Mouse (Mus musculus): ENCODE measurements around the gene Lrrc51. TPM values are rescaled to one million over a fixed set of nuclear protein-coding genes. Genes with fewer than 3 reads are reported as not detected.

Lrrc51 gene
- polyA plus RNA-seq (2014; fragmentation: Nextera tagmentation; extraction: Ambion mirVana), result 8.7 and 11.6 TPM in 2 replicates

DNA sequence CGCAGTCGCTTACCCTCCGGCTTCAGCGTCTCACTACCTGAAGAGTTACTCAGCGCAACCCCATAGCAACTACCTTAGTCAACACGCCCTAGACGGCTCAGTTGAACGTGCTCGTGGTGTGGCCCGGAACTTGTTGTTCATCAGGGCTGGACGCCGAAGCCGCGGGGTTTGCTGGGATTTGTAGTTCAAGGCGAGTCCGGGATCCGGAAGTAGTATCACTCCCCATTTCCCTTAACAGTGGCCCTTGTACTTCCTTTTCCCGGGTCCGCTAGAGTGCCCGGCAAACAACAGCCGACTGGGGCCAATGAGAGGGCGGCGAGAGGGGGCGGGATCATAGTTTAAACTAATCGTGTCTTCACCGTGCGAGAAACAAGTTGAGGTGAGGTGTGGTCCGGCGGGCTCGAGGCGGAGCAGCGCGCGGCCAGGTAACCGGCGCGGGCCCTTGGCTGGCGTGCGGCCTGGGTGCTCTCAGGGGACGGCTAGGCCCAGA lies at the start of gene Lrrc51, which contains the start of gene Numa1:
Gene Lrrc51, minus strand, starts transcription at position 145 of the 490 bp plus-strand sequence.
Gene Numa1, plus strand, starts transcription at position 361 of the 490 bp plus-strand sequence.
- 0% methylated on average over 40 of the region's 40 CpGs for WGBS
- Histone ChIP-seq H3K27ac (ENCODE audit: low read length) (peak within 1 kb of the TSS; percentile 62), H3K36me3 (ENCODE audit: control insufficient read depth, insufficient read depth, low read length) (no peaks in the 10 kb centered on the region), H3K9me3 (ENCODE audit: control insufficient read depth, low read depth, low read length) (no peaks in the 10 kb centered on the region), H3K4me1 (ENCODE audit: control insufficient read depth, insufficient read depth, low read length) (peaks cover 4% of the 10 kb centered on the region; the same call in 1 of the 2 replicates), H3K4me2 (replicated peaks; ENCODE audit: low read depth, low read length) (peak within 1 kb of the TSS; percentile 68), H3K9ac (replicated peaks; ENCODE audit: low read depth, low read length) (peak within 1 kb of the TSS; percentile 65), H3K4me3 (ENCODE audit: low read depth, low read length) (peak within 1 kb of the TSS; percentile 90), H3K27me3 (ENCODE audit: control insufficient read depth, insufficient read depth, low read length) (no peaks in the 10 kb centered on the region)
- peak; percentile 98 for ATAC-seq (ENCODE audit: insufficient number of reproducible peaks, insufficient read depth, low FRiP score, low read depth)

- no peak overlapping the region for H3K9ac ChIP-seq (replicated peaks; ENCODE audit: low read depth, low read length)
- peak; percentile 6; the same call in 1 of the 2 replicates for ATAC-seq (ENCODE audit: insufficient number of reproducible peaks, insufficient read depth, low FRiP score, low read depth)
- no peak overlapping the region for H3K4me3 ChIP-seq (ENCODE audit: low read depth, low read length)
- H3K9me3 ChIP-seq (ENCODE audit: control insufficient read depth, low read depth, low read length), result no peaks in the 10 kb centered on the region
- no peak overlapping the region for H3K4me2 ChIP-seq (replicated peaks; ENCODE audit: low read depth, low read length)
- peaks cover 16% of the 10 kb centered on the region; the same call in 1 of the 2 replicates for H3K36me3 ChIP-seq (ENCODE audit: control insufficient read depth, insufficient read depth, low read length)
- WGBS, result 63% methylated on average over 1 of the region's 1 CpGs
- H3K4me1 ChIP-seq (ENCODE audit: control insufficient read depth, insufficient read depth, low read length), result no peaks in the 10 kb centered on the region
- no peak overlapping the region for H3K27ac ChIP-seq (ENCODE audit: low read length)
- no peaks in the 10 kb centered on the region for H3K27me3 ChIP-seq (ENCODE audit: control insufficient read depth, insufficient read depth, low read length)
Measured at GRCm38 (mm10) chr7:101982735-101983134, 49.0 kb upstream of the Lrrc51 start.

DNA sequence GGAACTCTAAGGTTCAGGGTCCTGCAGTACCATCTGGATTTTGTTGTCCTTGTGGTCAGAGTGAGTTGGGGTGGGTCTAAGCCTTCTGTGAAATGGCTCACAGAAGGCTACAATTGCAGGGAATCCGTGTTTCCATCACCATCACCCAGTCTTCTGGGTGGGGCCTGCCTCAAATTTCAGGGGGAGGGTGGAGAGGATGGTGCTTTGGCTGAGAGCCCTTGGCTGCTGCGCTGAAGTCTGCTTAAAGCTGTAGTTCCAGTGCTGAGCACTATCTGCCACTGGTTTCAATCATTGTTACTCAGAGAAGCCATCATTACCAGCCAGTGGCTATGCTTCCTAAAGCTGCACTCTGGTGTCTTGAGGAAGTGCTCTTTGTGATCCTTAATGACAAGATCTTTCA lies 40.8 kb upstream of the Lrrc51 start:
- H3K36me3 ChIP-seq (ENCODE audit: control insufficient read depth, insufficient read depth, low read length), result no peaks in the 10 kb centered on the region
- H3K4me3 ChIP-seq (ENCODE audit: low read depth, low read length), result no peak overlapping the region
- no peak overlapping the region for H3K9ac ChIP-seq (replicated peaks; ENCODE audit: low read depth, low read length)
- no peaks in the 10 kb centered on the region for H3K9me3 ChIP-seq (ENCODE audit: control insufficient read depth, low read depth, low read length)
- H3K27ac ChIP-seq (ENCODE audit: low read length), result peak overlapping the region; percentile 2; the same call in 1 of the 2 replicates
- H3K4me2 ChIP-seq (replicated peaks; ENCODE audit: low read depth, low read length), result no peak overlapping the region
- no peak for ATAC-seq (ENCODE audit: insufficient number of reproducible peaks, insufficient read depth, low FRiP score, low read depth)
- 46% methylated on average over 2 of the region's 2 CpGs for WGBS
- peaks cover 18% of the 10 kb centered on the region for H3K4me1 ChIP-seq (ENCODE audit: control insufficient read depth, insufficient read depth, low read length)
- no peaks in the 10 kb centered on the region for H3K27me3 ChIP-seq (ENCODE audit: control insufficient read depth, insufficient read depth, low read length)

GRCm38 (mm10) chr7:101973730-101974129 lies 40.0 kb upstream of the Lrrc51 start:
- Histone ChIP-seq H3K27me3 (ENCODE audit: control insufficient read depth, insufficient read depth, low read length) (no peaks in the 10 kb centered on the region), H3K36me3 (ENCODE audit: control insufficient read depth, insufficient read depth, low read length) (no peaks in the 10 kb centered on the region), H3K9me3 (ENCODE audit: control insufficient read depth, low read depth, low read length) (no peaks in the 10 kb centered on the region), H3K4me2 (replicated peaks; ENCODE audit: low read depth, low read length) (no peak overlapping the region; the same call in 1 of the 2 replicates), H3K4me3 (ENCODE audit: low read depth, low read length) (no peak overlapping the region), H3K27ac (ENCODE audit: low read length) (no peak overlapping the region), H3K9ac (replicated peaks; ENCODE audit: low read depth, low read length) (no peak overlapping the region), H3K4me1 (ENCODE audit: control insufficient read depth, insufficient read depth, low read length) (peaks cover 23% of the 10 kb centered on the region)
- no peak for ATAC-seq (ENCODE audit: insufficient number of reproducible peaks, insufficient read depth, low FRiP score, low read depth)
- WGBS, result 53% methylated on average over 3 of the region's 3 CpGs

GRCm38 (mm10) chr7:101971721-101972120 lies 38.0 kb upstream of the Lrrc51 start:
- Histone ChIP-seq H3K4me2 (replicated peaks; ENCODE audit: low read depth, low read length) (peak overlapping the region; percentile 57), H3K9me3 (ENCODE audit: control insufficient read depth, low read depth, low read length) (no peaks in the 10 kb centered on the region), H3K4me1 (ENCODE audit: control insufficient read depth, insufficient read depth, low read length) (peaks cover 25% of the 10 kb centered on the region), H3K36me3 (ENCODE audit: control insufficient read depth, insufficient read depth, low read length) (no peaks in the 10 kb centered on the region), H3K9ac (replicated peaks; ENCODE audit: low read depth, low read length) (no peak overlapping the region), H3K4me3 (ENCODE audit: low read depth, low read length) (peak overlapping the region; percentile 74; the same call in 1 of the 2 replicates), H3K27me3 (ENCODE audit: control insufficient read depth, insufficient read depth, low read length) (no peaks in the 10 kb centered on the region), H3K27ac (ENCODE audit: low read length) (peak overlapping the region; percentile 100; the same call in 1 of the 2 replicates)
- 46% methylated on average over 2 of the region's 2 CpGs for WGBS
- ATAC-seq (ENCODE audit: insufficient number of reproducible peaks, insufficient read depth, low FRiP score, low read depth), result no peak

GRCm38 (mm10) chr7:101970821-101971461 lies 37.2 kb upstream of the Lrrc51 start:
- Histone ChIP-seq H3K27ac (ENCODE audit: low read length) (peak overlapping the region; percentile 100), H3K4me1 (ENCODE audit: control insufficient read depth, insufficient read depth, low read length) (peaks cover 25% of the 10 kb centered on the region), H3K9me3 (ENCODE audit: control insufficient read depth, low read depth, low read length) (no peaks in the 10 kb centered on the region), H3K9ac (replicated peaks; ENCODE audit: low read depth, low read length) (peak overlapping the region; percentile 89), H3K36me3 (ENCODE audit: control insufficient read depth, insufficient read depth, low read length) (no peaks in the 10 kb centered on the region), H3K4me2 (replicated peaks; ENCODE audit: low read depth, low read length) (peak overlapping the region; percentile 57), H3K27me3 (ENCODE audit: control insufficient read depth, insufficient read depth, low read length) (no peaks in the 10 kb centered on the region), H3K4me3 (ENCODE audit: low read depth, low read length) (peak overlapping the region; percentile 74)
- peak; percentile 69 for ATAC-seq (ENCODE audit: insufficient number of reproducible peaks, insufficient read depth, low FRiP score, low read depth)
- 2% methylated on average over 19 of the region's 19 CpGs for WGBS

GRCm38 (mm10) chr7:101970429-101970775 lies 36.7 kb upstream of the Lrrc51 start:
- Histone ChIP-seq H3K4me3 (ENCODE audit: low read depth, low read length) (peak overlapping the region; percentile 74), H3K27ac (ENCODE audit: low read length) (peak overlapping the region; percentile 100), H3K9ac (replicated peaks; ENCODE audit: low read depth, low read length) (peak overlapping the region; percentile 89), H3K27me3 (ENCODE audit: control insufficient read depth, insufficient read depth, low read length) (no peaks in the 10 kb centered on the region), H3K4me2 (replicated peaks; ENCODE audit: low read depth, low read length) (peak overlapping the region; percentile 57), H3K36me3 (ENCODE audit: control insufficient read depth, insufficient read depth, low read length) (no peaks in the 10 kb centered on the region), H3K4me1 (ENCODE audit: control insufficient read depth, insufficient read depth, low read length) (peaks cover 25% of the 10 kb centered on the region), H3K9me3 (ENCODE audit: control insufficient read depth, low read depth, low read length) (no peaks in the 10 kb centered on the region)
- ATAC-seq (ENCODE audit: insufficient number of reproducible peaks, insufficient read depth, low FRiP score, low read depth), result peak; percentile 75
- WGBS, result 3% methylated on average over 16 of the region's 17 CpGs

DNA sequence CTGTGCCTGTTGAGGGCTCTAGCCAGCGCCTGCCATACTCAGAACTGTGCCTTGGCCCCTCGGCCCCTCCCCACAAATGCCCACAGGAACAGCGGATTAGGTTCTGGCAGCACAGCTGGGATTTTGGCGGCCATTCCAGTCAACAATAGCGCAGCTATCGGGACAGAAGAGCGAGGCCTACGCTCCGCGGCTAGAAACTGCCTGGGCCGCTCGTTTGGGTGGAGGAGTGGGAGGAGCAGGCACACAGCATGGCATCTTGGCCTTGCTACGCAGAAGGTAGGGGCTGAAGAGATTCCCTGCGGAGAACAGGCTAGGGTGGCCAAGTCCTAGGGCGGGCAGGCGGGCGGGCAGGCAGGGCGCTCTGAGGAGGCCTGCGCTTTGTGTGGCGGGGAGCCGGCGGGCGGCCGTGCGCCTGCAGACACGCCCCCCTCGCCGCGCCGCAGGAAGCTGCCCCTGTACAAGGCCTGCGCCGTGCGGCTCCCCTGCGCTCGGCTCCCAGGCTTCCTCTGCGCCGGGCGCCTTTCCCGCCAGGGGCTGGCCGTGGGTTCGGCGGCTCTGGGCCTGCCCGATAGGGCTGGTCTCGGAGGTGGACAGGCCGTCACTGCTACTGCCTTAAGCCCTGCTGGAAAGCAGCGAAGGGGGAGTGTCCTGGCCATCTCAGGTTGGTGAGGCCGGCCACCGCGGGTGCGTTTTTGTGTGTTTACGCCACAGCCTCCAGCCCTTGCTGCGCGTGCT lies 36.2 kb upstream of the Lrrc51 start:
- H3K9me3 ChIP-seq (ENCODE audit: control insufficient read depth, low read depth, low read length), result no peaks in the 10 kb centered on the region
- H3K4me3 ChIP-seq (ENCODE audit: low read depth, low read length), result peak overlapping the region; percentile 74
- under 1% methylated on average over 53 of the region's 53 CpGs for WGBS
- ATAC-seq (ENCODE audit: insufficient number of reproducible peaks, insufficient read depth, low FRiP score, low read depth), result peak; percentile 89
- H3K27ac ChIP-seq (ENCODE audit: low read length), result peak overlapping the region; percentile 100
- H3K27me3 ChIP-seq (ENCODE audit: control insufficient read depth, insufficient read depth, low read length), result no peaks in the 10 kb centered on the region
- H3K36me3 ChIP-seq (ENCODE audit: control insufficient read depth, insufficient read depth, low read length), result no peaks in the 10 kb centered on the region
- peak overlapping the region; percentile 89 for H3K9ac ChIP-seq (replicated peaks; ENCODE audit: low read depth, low read length)
- H3K4me1 ChIP-seq (ENCODE audit: control insufficient read depth, insufficient read depth, low read length), result peaks cover 25% of the 10 kb centered on the region
- H3K4me2 ChIP-seq (replicated peaks; ENCODE audit: low read depth, low read length), result peak overlapping the region; percentile 57

Measured in stomach, embryonic 14.5 days (tissue).